Mouse (Mus musculus): Measurements from ENCODE around the gene Otulinl. TPM values are rescaled to one million over a fixed set of nuclear protein-coding genes. Genes with fewer than 3 reads are reported as not detected.

Otulinl gene
- polyA plus RNA-seq, 1 experiment from 2014 or later, result 21.5 TPM

DNA sequence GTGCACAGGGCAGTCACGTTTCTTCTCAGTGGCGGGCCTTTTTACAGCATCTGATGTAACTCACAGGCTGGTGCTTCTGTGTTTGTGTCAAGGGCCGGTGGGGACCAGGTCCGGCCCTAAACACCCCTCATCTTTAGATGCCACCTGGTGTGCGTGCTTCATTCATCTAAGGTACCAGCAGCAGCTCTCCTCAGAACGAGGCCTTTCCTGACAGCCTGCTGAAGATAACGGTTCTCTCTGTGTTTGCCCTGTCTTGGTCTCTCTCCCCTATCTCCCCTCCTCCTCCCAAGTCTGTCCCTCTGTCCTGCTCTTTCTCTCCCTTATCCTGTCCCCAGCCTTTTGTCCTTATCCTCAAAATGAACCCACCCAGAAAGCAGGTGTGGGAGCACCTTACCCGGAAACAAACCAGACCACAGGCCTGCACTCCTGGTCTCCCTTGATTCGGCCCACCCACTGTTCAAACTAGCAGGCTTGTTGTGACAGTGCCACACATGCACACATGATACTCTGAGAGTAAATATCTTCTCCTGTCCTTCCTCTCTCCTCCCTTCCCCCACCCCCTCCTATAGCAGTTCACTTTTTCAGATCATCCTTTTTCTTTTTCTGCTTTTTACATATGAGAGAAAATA is 14.4 kb downstream of the Otulinl start:
- Histone ChIP-seq H3K9me3 (no peaks in the 10 kb centered on the region), H3K27ac (no peak overlapping the region), H3K27me3 (no peaks in the 10 kb centered on the region), H3K36me3 (no peaks in the 10 kb centered on the region), H3K9ac (no peak overlapping the region), H3K4me3 (no peak overlapping the region), H3K4me2 (no peak overlapping the region), H3K4me1 (peaks cover 9% of the 10 kb centered on the region)
- WGBS, result 57% methylated on average over 9 of the region's 9 CpGs
- no peak for ATAC-seq (ENCODE audit: borderline replicate concordance, extremely low read depth, low FRiP score, low TSS enrichment)

GRCm38 (mm10) chr15:27665392-27665911 is 15.9 kb downstream of the Otulinl start:
- H3K4me3 ChIP-seq, result 0 out of 2 replicates have a peak overlapping the region, but pooled peaks have one; percentile 13
- 28% methylated on average over 21 of the region's 21 CpGs for WGBS
- H3K36me3 ChIP-seq, result no peaks in the 10 kb centered on the region
- peak overlapping the region; percentile 51 for H3K4me2 ChIP-seq
- peaks cover 9% of the 10 kb centered on the region for H3K4me1 ChIP-seq
- peak; percentile 65; the same call in 1 of the 2 replicates for ATAC-seq (ENCODE audit: borderline replicate concordance, extremely low read depth, low FRiP score, low TSS enrichment)
- H3K9ac ChIP-seq, result no peak overlapping the region
- H3K9me3 ChIP-seq, result no peaks in the 10 kb centered on the region
- H3K27me3 ChIP-seq, result no peaks in the 10 kb centered on the region
- peak overlapping the region; percentile 43; the same call in 1 of the 2 replicates for H3K27ac ChIP-seq

- no peak for ATAC-seq (ENCODE audit: borderline replicate concordance, extremely low read depth, low FRiP score, low TSS enrichment)
- H3K27me3 ChIP-seq, result no peaks in the 10 kb centered on the region
- no peaks in the 10 kb centered on the region for H3K9me3 ChIP-seq
- H3K27ac ChIP-seq, result no peak overlapping the region
- H3K36me3 ChIP-seq, result no peaks in the 10 kb centered on the region
- peaks cover 9% of the 10 kb centered on the region for H3K4me1 ChIP-seq
- 79% methylated on average over 9 of the region's 9 CpGs for WGBS
- H3K4me2 ChIP-seq, result no peak overlapping the region
- no peak overlapping the region for H3K4me3 ChIP-seq
- no peak overlapping the region for H3K9ac ChIP-seq
Measured at GRCm38 (mm10) chr15:27664126-27664525, 17.3 kb downstream of the Otulinl start.

GRCm38 (mm10) chr15:27662699-27663098 is 18.7 kb downstream of the Otulinl start:
- H3K27me3 ChIP-seq, result no peaks in the 10 kb centered on the region
- H3K4me2 ChIP-seq, result no peak overlapping the region
- H3K9ac ChIP-seq, result no peak overlapping the region
- H3K4me1 ChIP-seq, result peaks cover 9% of the 10 kb centered on the region
- no peaks in the 10 kb centered on the region for H3K9me3 ChIP-seq
- no peaks in the 10 kb centered on the region for H3K36me3 ChIP-seq
- no peak overlapping the region for H3K4me3 ChIP-seq
- WGBS, result 52% methylated on average over 1 of the region's 1 CpGs
- no peak for ATAC-seq (ENCODE audit: borderline replicate concordance, extremely low read depth, low FRiP score, low TSS enrichment)
- H3K27ac ChIP-seq, result no peak overlapping the region

DNA sequence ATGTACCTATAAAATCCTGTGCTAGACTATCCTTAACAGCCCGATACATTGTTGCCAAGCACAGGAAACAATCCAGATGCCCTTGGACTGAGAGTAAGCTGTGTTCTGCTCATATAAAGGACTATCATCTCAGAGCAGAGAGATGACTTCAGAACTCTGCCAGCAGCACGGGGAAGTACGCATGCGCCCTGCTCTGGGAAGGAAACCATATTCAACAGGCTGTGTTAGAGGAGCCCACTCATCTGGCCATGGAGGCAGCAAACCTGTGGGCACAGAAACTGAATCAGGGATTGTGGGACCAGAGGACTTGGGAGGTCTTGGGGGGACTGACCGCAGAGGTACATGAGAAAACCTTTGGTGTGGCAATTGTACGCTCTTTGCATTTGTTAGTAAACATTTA is 19.7 kb downstream of the Otulinl start:
- no peaks in the 10 kb centered on the region for H3K27me3 ChIP-seq
- no peaks in the 10 kb centered on the region for H3K36me3 ChIP-seq
- H3K9me3 ChIP-seq, result no peaks in the 10 kb centered on the region
- 89% methylated on average over 6 of the region's 6 CpGs for WGBS
- no peak for ATAC-seq (ENCODE audit: borderline replicate concordance, extremely low read depth, low FRiP score, low TSS enrichment)
- no peak overlapping the region for H3K4me2 ChIP-seq
- no peak overlapping the region for H3K4me3 ChIP-seq
- H3K9ac ChIP-seq, result no peak overlapping the region
- H3K27ac ChIP-seq, result no peak overlapping the region
- peaks cover 9% of the 10 kb centered on the region for H3K4me1 ChIP-seq

- H3K27me3 ChIP-seq, result no peaks in the 10 kb centered on the region
- no peaks in the 10 kb centered on the region for H3K4me1 ChIP-seq
- H3K9me3 ChIP-seq, result no peaks in the 10 kb centered on the region
- no peaks in the 10 kb centered on the region for H3K36me3 ChIP-seq
- H3K4me2 ChIP-seq, result no peak overlapping the region
- no peak overlapping the region for H3K4me3 ChIP-seq
- H3K27ac ChIP-seq, result no peak overlapping the region
- no peak for ATAC-seq (ENCODE audit: borderline replicate concordance, extremely low read depth, low FRiP score, low TSS enrichment)
- H3K9ac ChIP-seq, result no peak overlapping the region
- WGBS, result 32% methylated on average over 17 of the region's 17 CpGs
Measured at GRCm38 (mm10) chr15:27659592-27660244, 21.7 kb downstream of the Otulinl start.

DNA sequence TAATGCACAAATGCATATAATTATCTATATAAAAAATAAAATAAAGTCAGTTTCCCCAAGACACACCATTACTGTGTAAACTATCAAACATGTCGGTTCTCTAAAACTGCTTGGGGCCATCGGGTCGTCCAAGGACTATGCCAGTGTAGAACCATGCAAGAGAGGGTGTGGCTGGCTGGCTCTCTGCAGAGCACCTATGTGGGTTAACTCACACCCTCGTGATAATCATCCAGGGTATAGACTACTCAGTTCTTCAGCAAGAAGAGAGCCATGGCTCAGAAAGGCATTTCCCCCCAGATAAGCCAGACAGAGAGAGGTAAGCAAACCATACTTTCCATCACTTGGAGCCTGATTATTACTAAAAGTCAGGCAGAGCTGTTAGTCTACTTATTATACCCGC is 22.2 kb downstream of the Otulinl start:
- Histone ChIP-seq H3K9ac (no peak overlapping the region), H3K9me3 (no peaks in the 10 kb centered on the region), H3K4me3 (no peak overlapping the region), H3K4me2 (no peak overlapping the region), H3K27ac (no peak overlapping the region), H3K27me3 (no peaks in the 10 kb centered on the region), H3K36me3 (no peaks in the 10 kb centered on the region), H3K4me1 (no peaks in the 10 kb centered on the region)
- no peak for ATAC-seq (ENCODE audit: borderline replicate concordance, extremely low read depth, low FRiP score, low TSS enrichment)
- WGBS, result 81% methylated on average over 5 of the region's 5 CpGs

GRCm38 (mm10) chr15:27658356-27658755 is 23.0 kb downstream of the Otulinl start:
- no peak overlapping the region for H3K9ac ChIP-seq
- H3K4me1 ChIP-seq, result no peaks in the 10 kb centered on the region
- WGBS, result 88% methylated on average over 4 of the region's 4 CpGs
- ATAC-seq (ENCODE audit: borderline replicate concordance, extremely low read depth, low FRiP score, low TSS enrichment), result no peak
- no peak overlapping the region for H3K4me3 ChIP-seq
- H3K27me3 ChIP-seq, result no peaks in the 10 kb centered on the region
- H3K4me2 ChIP-seq, result no peak overlapping the region
- H3K36me3 ChIP-seq, result no peaks in the 10 kb centered on the region
- no peaks in the 10 kb centered on the region for H3K9me3 ChIP-seq
- no peak overlapping the region for H3K27ac ChIP-seq

DNA sequence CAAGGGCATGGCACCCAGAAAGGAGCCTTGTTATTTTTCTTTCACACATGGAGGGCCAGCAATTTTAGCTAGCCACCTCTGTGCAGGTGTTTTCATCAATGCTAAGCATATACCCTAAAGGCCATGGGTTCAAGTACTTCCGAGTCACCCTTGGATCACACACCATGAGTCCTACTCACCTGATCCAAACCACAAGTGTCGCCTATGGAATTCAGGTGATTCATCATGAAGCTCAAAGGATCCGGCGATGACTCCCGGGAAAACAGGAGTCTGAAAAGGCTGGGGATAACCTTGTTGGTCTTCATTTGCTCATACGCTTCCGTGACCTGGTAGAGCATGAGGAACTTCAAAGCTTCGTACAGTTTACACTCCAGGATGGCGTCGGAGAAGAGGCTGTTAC is 23.5 kb downstream of the Otulinl start:
- no peak for ATAC-seq (ENCODE audit: borderline replicate concordance, extremely low read depth, low FRiP score, low TSS enrichment)
- Histone ChIP-seq H3K27ac (no peak overlapping the region), H3K4me1 (no peaks in the 10 kb centered on the region), H3K4me2 (no peak overlapping the region), H3K9me3 (no peaks in the 10 kb centered on the region), H3K9ac (no peak overlapping the region), H3K36me3 (no peaks in the 10 kb centered on the region), H3K4me3 (no peak overlapping the region), H3K27me3 (no peaks in the 10 kb centered on the region)
- WGBS, result 92% methylated on average over 10 of the region's 10 CpGs

- WGBS, result 71% methylated on average over 9 of the region's 9 CpGs
- H3K9ac ChIP-seq, result no peak overlapping the region
- H3K4me3 ChIP-seq, result no peak overlapping the region
- H3K27me3 ChIP-seq, result no peaks in the 10 kb centered on the region
- no peak for ATAC-seq (ENCODE audit: borderline replicate concordance, extremely low read depth, low FRiP score, low TSS enrichment)
- H3K4me1 ChIP-seq, result no peaks in the 10 kb centered on the region
- no peaks in the 10 kb centered on the region for H3K36me3 ChIP-seq
- no peak overlapping the region for H3K27ac ChIP-seq
- H3K9me3 ChIP-seq, result no peaks in the 10 kb centered on the region
- H3K4me2 ChIP-seq, result no peak overlapping the region
Measured at GRCm38 (mm10) chr15:27656626-27657025, 24.8 kb downstream of the Otulinl start.

DNA sequence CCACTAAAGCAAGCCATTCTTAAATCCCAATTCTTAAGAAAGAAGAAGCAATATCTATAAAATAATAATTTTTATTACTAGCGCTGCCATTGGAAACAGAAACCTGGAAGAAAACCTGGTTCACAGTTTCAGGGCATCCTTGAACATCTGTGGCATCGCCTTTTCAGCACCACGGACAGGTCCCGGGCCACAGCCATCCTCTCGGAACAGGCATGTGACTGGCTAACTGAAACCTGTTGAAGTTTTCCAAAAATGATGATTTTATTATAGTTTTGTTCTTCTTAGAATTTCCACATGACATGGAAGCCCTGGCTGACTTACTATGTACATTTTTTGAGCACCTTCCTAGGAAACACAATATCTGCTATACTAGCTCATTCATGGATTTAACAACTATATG is 26.4 kb downstream of the Otulinl start:
- Histone ChIP-seq H3K9me3 (no peaks in the 10 kb centered on the region), H3K27ac (no peak overlapping the region), H3K36me3 (no peaks in the 10 kb centered on the region), H3K27me3 (no peaks in the 10 kb centered on the region), H3K4me1 (no peaks in the 10 kb centered on the region), H3K4me3 (no peak overlapping the region), H3K4me2 (no peak overlapping the region), H3K9ac (no peak overlapping the region)
- WGBS, result 14% methylated on average over 5 of the region's 5 CpGs
- no peak for ATAC-seq (ENCODE audit: borderline replicate concordance, extremely low read depth, low FRiP score, low TSS enrichment)

GRCm38 (mm10) chr15:27647686-27648085 is 33.7 kb downstream of the Otulinl start:
- H3K4me3 ChIP-seq, result no peak overlapping the region
- no peak overlapping the region for H3K27ac ChIP-seq
- no peak overlapping the region for H3K9ac ChIP-seq
- ATAC-seq (ENCODE audit: borderline replicate concordance, extremely low read depth, low FRiP score, low TSS enrichment), result no peak
- H3K4me1 ChIP-seq, result no peaks in the 10 kb centered on the region
- H3K27me3 ChIP-seq, result no peaks in the 10 kb centered on the region
- 42% methylated on average over 3 of the region's 3 CpGs for WGBS
- H3K9me3 ChIP-seq, result no peaks in the 10 kb centered on the region
- H3K36me3 ChIP-seq, result no peaks in the 10 kb centered on the region
- H3K4me2 ChIP-seq, result no peak overlapping the region
